Mouse (Mus musculus): ENCODE data around the gene Rasgef1c. TPM values are rescaled to one million over a fixed set of nuclear protein-coding genes. Genes with fewer than 3 reads are reported as not detected.

Gene Rasgef1c
- polyA plus RNA-seq, 1 experiment from 2014 or later: not detected

DNA sequence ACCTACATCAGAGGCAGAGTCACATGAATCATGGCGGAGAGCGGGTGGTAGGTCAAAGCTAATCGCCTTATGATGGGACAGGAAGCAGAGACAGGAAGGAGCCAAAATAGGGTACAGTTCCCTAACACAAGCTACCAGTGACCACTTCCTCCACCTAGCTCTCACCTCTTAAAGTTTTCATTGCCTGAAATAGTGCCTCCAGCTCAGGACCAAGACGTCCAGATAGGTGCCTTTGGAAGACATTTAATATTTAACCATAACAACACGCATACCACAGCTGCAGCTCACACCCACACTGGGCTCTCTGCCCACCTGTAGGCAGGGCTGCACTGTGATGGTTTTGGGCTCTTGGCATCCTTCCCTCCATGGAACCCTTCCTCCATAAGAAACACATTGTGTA, 95.7 kb downstream of the Rasgef1c start:
- 58% methylated on average over 5 of the region's 5 CpGs for WGBS
- ATAC-seq (ENCODE audit: low read depth): peak; percentile 41; the same call in 1 of the 2 replicates
- Histone ChIP-seq H3K36me3 (ENCODE audit: control insufficient read depth, insufficient read depth, low read length) (no peaks in the 10 kb centered on the region), H3K4me2 (ENCODE audit: low read depth, low read length) (no peak overlapping the region), H3K27ac (ENCODE audit: low read length) (no peak overlapping the region), H3K9me3 (ENCODE audit: control insufficient read depth, low read length) (no peaks in the 10 kb centered on the region), H3K4me1 (replicated peaks; ENCODE audit: control insufficient read depth, insufficient read depth, low read length) (no peaks in the 10 kb centered on the region; the same call in 1 of the 2 replicates), H3K9ac (ENCODE audit: low read length) (no peak overlapping the region), H3K4me3 (ENCODE audit: low read length) (no peak overlapping the region), H3K27me3 (ENCODE audit: control insufficient read depth, insufficient read depth, low read depth, low read length) (no peaks in the 10 kb centered on the region)

DNA sequence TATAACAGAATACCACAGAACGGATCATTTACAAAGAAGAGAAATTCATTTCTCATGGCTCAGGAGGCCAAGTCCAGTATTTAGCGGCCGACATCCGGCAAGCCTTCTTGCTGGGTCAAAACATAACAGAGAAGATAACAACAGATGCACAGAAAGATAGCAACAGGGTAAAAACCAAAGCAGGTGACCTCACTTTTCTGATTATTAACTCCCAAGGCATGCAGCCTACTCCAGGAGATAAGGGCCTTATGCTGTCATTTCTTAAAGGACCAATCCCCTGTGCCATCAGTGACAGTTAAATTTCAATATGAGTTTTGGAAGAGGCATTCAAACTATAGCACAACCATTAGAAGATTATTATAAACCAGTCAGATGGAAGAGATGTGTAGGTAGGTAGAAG, 101.2 kb downstream of the Rasgef1c start:
- WGBS: 74% methylated on average over 4 of the region's 4 CpGs

DNA sequence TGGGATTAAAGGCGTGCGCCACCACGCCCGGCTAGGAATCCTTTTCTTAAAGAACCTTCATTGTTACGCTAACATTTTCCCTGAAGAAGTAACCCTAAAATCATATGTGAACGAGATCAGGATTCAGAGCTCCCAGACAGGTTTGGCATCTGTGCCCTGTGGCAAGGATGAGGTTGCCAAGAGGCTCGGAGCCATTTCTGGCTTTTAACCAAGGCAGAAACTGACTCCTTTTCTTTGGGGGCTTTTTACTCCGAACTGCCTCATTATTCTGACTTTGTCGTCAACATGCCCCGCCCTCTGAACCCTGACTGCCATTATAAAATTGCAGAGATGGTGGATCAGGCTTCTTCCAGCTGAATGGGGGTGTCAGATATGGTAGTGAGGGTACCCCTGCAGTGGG, 106.1 kb downstream of the Rasgef1c start:
- Histone ChIP-seq H3K9me3 (ENCODE audit: control insufficient read depth, low read length) (no peaks in the 10 kb centered on the region), H3K27me3 (ENCODE audit: control insufficient read depth, insufficient read depth, low read depth, low read length) (no peaks in the 10 kb centered on the region), H3K4me3 (ENCODE audit: low read length) (no peak overlapping the region), H3K9ac (ENCODE audit: low read length) (no peak overlapping the region), H3K4me2 (ENCODE audit: low read depth, low read length) (no peak overlapping the region), H3K4me1 (replicated peaks; ENCODE audit: control insufficient read depth, insufficient read depth, low read length) (no peaks in the 10 kb centered on the region), H3K27ac (ENCODE audit: low read length) (no peak overlapping the region), H3K36me3 (ENCODE audit: control insufficient read depth, insufficient read depth, low read length) (no peaks in the 10 kb centered on the region)
- 76% methylated on average over 10 of the region's 10 CpGs for WGBS
- ATAC-seq (ENCODE audit: low read depth): no peak

More for the DNA sequence above, 101.2 kb downstream of the Rasgef1c start:
- Histone ChIP-seq H3K9ac (ENCODE audit: low read length) (no peak overlapping the region), H3K9me3 (ENCODE audit: control insufficient read depth, low read length) (no peaks in the 10 kb centered on the region), H3K36me3 (ENCODE audit: control insufficient read depth, insufficient read depth, low read length) (no peaks in the 10 kb centered on the region), H3K4me3 (ENCODE audit: low read length) (no peak overlapping the region), H3K4me1 (replicated peaks; ENCODE audit: control insufficient read depth, insufficient read depth, low read length) (no peaks in the 10 kb centered on the region), H3K27ac (ENCODE audit: low read length) (no peak overlapping the region), H3K27me3 (ENCODE audit: control insufficient read depth, insufficient read depth, low read depth, low read length) (no peaks in the 10 kb centered on the region), H3K4me2 (ENCODE audit: low read depth, low read length) (no peak overlapping the region)
- no peak for ATAC-seq (ENCODE audit: low read depth)

DNA sequence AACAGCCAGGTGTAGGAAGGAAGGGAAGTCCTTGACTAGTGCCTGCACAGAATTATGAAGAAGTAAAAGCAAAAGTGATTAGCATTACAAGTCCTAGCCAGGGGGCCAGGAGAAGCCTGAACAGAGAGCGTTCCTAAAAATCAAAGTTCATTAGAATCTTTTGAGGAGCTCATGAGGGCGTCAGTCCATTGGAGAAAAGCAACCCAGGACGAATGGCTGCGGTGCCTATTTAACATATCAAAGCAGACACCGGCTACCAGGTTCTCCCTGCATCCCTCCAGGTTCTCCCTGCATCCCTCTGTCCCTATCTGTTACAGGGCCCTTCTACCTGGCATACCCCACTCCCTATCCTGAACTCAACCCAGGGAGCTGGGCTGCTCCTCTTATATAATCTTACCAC, 106.6 kb downstream of the Rasgef1c start:
- Histone ChIP-seq H3K27me3 (ENCODE audit: control insufficient read depth, insufficient read depth, low read depth, low read length) (no peaks in the 10 kb centered on the region), H3K4me1 (replicated peaks; ENCODE audit: control insufficient read depth, insufficient read depth, low read length) (no peaks in the 10 kb centered on the region), H3K9ac (ENCODE audit: low read length) (no peak overlapping the region), H3K9me3 (ENCODE audit: control insufficient read depth, low read length) (no peaks in the 10 kb centered on the region), H3K36me3 (ENCODE audit: control insufficient read depth, insufficient read depth, low read length) (no peaks in the 10 kb centered on the region), H3K4me2 (ENCODE audit: low read depth, low read length) (no peak overlapping the region), H3K4me3 (ENCODE audit: low read length) (no peak overlapping the region), H3K27ac (ENCODE audit: low read length) (no peak overlapping the region)
- ATAC-seq (ENCODE audit: low read depth): no peak
- WGBS: 35% methylated on average over 5 of the region's 5 CpGs

DNA sequence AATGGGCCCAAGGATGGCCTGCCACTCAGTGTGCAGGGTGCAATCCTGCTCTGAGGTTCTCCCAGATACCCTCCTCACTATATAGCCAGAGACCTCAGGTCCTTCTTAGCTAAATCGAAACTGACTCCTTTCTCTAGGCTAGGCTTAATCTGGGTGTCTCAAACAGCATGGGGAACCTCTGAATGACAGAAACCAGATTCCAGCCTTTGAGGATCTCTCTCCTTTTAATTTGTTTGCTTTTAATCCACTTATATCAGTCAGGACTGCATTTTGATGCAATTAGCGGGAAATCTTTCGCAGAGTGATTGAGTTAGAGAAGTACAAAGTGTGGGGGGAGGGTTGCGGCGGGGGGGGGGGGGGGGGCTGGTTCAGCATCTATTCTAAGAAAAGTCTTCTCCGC, 111.4 kb downstream of the Rasgef1c start:
- 84% methylated on average over 6 of the region's 6 CpGs for WGBS
- H3K4me2 ChIP-seq (ENCODE audit: low read depth, low read length): no peak overlapping the region
- H3K36me3 ChIP-seq (ENCODE audit: control insufficient read depth, insufficient read depth, low read length): no peaks in the 10 kb centered on the region
- no peaks in the 10 kb centered on the region for H3K4me1 ChIP-seq (replicated peaks; ENCODE audit: control insufficient read depth, insufficient read depth, low read length)
- no peaks in the 10 kb centered on the region for H3K9me3 ChIP-seq (ENCODE audit: control insufficient read depth, low read length)
- no peak overlapping the region for H3K27ac ChIP-seq (ENCODE audit: low read length)
- no peak for ATAC-seq (ENCODE audit: low read depth)
- H3K4me3 ChIP-seq (ENCODE audit: low read length): no peak overlapping the region
- H3K9ac ChIP-seq (ENCODE audit: low read length): no peak overlapping the region
- no peaks in the 10 kb centered on the region for H3K27me3 ChIP-seq (ENCODE audit: control insufficient read depth, insufficient read depth, low read depth, low read length)

DNA sequence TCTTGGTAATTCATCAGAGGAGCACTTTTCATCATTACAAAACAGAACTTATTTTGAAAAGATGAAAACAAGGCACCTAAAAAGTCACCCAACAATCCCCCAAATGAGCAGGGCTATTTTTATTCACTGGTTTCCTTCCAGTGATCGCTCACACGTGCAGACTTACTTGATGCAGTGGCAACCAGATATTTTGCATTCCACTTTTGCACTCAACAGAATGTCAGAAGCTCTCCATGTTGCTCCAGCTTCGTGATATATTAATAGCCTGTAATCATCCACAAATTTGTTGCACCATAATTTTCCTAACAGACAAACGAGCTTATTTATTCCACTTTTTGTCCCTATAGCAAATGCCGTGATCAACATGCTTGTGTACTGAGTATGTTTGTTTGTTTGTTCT, 114.9 kb downstream of the Rasgef1c start:
- ATAC-seq (ENCODE audit: low read depth): no peak
- 68% methylated on average over 5 of the region's 5 CpGs for WGBS
- H3K9me3 ChIP-seq (ENCODE audit: control insufficient read depth, low read length): no peaks in the 10 kb centered on the region
- no peaks in the 10 kb centered on the region for H3K27me3 ChIP-seq (ENCODE audit: control insufficient read depth, insufficient read depth, low read depth, low read length)
- H3K4me3 ChIP-seq (ENCODE audit: low read length): no peak overlapping the region
- no peak overlapping the region for H3K4me2 ChIP-seq (ENCODE audit: low read depth, low read length)
- no peaks in the 10 kb centered on the region for H3K36me3 ChIP-seq (ENCODE audit: control insufficient read depth, insufficient read depth, low read length)
- no peaks in the 10 kb centered on the region for H3K4me1 ChIP-seq (replicated peaks; ENCODE audit: control insufficient read depth, insufficient read depth, low read length)
- H3K9ac ChIP-seq (ENCODE audit: low read length): no peak overlapping the region
- no peak overlapping the region for H3K27ac ChIP-seq (ENCODE audit: low read length)

DNA sequence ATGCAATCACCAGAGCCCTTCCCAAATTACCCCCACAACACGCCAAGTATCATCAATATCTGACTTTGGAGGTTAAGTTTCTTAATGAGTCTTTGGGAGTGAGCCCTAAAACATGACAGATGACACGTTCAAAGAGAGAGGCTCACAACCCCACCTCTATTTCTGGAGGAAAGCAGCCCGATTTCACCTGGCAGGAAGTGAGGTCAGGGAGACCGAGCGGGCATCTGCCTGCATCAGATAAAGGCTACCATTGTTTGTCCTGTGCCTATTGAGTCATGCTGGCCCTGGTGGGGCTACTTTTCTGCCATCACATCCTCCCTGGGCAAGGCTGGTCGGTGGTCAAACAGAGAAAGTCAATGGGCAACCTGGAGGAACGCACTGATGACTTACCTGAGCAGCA, 115.9 kb downstream of the Rasgef1c start:
- Histone ChIP-seq H3K27ac (ENCODE audit: low read length) (no peak overlapping the region), H3K36me3 (ENCODE audit: control insufficient read depth, insufficient read depth, low read length) (no peaks in the 10 kb centered on the region), H3K4me2 (ENCODE audit: low read depth, low read length) (no peak overlapping the region), H3K4me1 (replicated peaks; ENCODE audit: control insufficient read depth, insufficient read depth, low read length) (no peaks in the 10 kb centered on the region), H3K9ac (ENCODE audit: low read length) (no peak overlapping the region), H3K27me3 (ENCODE audit: control insufficient read depth, insufficient read depth, low read depth, low read length) (no peaks in the 10 kb centered on the region), H3K4me3 (ENCODE audit: low read length) (no peak overlapping the region), H3K9me3 (ENCODE audit: control insufficient read depth, low read length) (no peaks in the 10 kb centered on the region)
- 54% methylated on average over 7 of the region's 7 CpGs for WGBS
- ATAC-seq (ENCODE audit: low read depth): no peak

DNA sequence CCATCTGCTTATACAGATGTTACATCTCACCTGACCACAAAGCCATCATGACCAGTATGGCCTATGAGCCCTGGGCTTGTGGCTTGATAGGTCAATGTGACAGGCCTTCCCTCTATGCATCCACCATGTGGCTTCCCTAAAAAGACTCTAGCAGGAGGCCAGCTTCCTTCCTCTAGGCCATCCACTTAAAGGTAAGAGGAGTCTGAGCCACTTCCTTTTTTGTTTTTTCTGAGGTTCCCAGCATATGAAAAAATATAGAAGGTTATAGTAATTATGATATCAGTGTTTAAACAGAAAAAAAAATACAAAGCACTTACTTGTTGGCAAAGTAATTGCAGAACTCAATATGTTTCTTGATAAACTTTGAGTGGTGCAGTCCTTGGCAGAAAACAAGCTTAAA, 117.2 kb downstream of the Rasgef1c start:
- no peak overlapping the region for H3K27ac ChIP-seq (ENCODE audit: low read length)
- no peak overlapping the region for H3K9ac ChIP-seq (ENCODE audit: low read length)
- no peak overlapping the region for H3K4me3 ChIP-seq (ENCODE audit: low read length)
- ATAC-seq (ENCODE audit: low read depth): no peak
- H3K27me3 ChIP-seq (ENCODE audit: control insufficient read depth, insufficient read depth, low read depth, low read length): peaks cover 3% of the 10 kb centered on the region; the same call in 1 of the 2 replicates
- H3K4me2 ChIP-seq (ENCODE audit: low read depth, low read length): no peak overlapping the region
- H3K9me3 ChIP-seq (ENCODE audit: control insufficient read depth, low read length): no peaks in the 10 kb centered on the region
- no peaks in the 10 kb centered on the region for H3K36me3 ChIP-seq (ENCODE audit: control insufficient read depth, insufficient read depth, low read length)
- H3K4me1 ChIP-seq (replicated peaks; ENCODE audit: control insufficient read depth, insufficient read depth, low read length): no peaks in the 10 kb centered on the region

DNA sequence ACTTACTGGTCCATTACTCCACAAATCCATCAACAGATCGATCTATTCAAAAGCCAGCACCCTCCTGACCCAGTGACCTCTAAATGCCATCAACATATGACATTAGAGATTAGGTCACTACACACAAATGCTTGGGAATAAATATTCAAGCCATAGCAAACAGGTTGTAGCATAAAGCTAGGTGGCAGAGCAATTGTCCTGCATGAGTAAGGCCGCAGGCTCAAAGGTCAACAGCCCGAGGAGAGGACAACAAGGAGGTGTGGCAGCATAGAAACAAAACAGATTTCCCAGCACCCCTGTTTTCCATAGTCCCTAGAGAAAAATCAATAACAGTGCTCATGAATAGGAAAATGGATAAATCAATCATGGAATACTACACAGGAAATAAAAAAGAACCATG, 120.5 kb downstream of the Rasgef1c start:
- no peak overlapping the region for H3K4me2 ChIP-seq (ENCODE audit: low read depth, low read length)
- H3K36me3 ChIP-seq (ENCODE audit: control insufficient read depth, insufficient read depth, low read length): no peaks in the 10 kb centered on the region
- no peak overlapping the region for H3K9ac ChIP-seq (ENCODE audit: low read length)
- WGBS: 77% methylated on average over 3 of the region's 3 CpGs
- no peaks in the 10 kb centered on the region for H3K9me3 ChIP-seq (ENCODE audit: control insufficient read depth, low read length)
- H3K4me3 ChIP-seq (ENCODE audit: low read length): no peak overlapping the region
- H3K27ac ChIP-seq (ENCODE audit: low read length): no peak overlapping the region
- ATAC-seq (ENCODE audit: low read depth): no peak
- H3K4me1 ChIP-seq (replicated peaks; ENCODE audit: control insufficient read depth, insufficient read depth, low read length): peaks cover 11% of the 10 kb centered on the region
- H3K27me3 ChIP-seq (ENCODE audit: control insufficient read depth, insufficient read depth, low read depth, low read length): peaks cover 3% of the 10 kb centered on the region; the same call in 1 of the 2 replicates

DNA sequence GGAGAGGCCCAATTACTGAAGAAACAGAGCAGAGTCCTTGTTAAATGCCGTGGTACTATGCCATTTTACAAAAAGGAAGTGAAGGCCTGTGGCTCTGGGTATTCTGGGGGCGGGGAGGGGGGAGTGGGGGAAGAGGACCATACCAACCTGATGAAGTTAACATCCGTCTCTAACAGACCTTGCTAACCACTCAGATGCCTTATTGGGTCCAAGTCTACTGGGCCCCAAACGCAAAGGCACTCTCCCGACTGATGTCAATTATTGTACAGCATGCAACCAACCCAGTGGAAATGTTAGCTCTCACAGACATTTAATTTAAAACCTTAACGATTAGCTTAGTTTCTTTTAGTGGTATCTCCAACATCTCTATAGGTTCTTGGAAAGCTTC, 122.8 kb downstream of the Rasgef1c start:
- ATAC-seq (ENCODE audit: low read depth): no peak
- peak overlapping the region; percentile 88 for H3K4me2 ChIP-seq (ENCODE audit: low read depth, low read length)
- peak overlapping the region; percentile 96 for H3K4me3 ChIP-seq (ENCODE audit: low read length)
- peaks cover 3% of the 10 kb centered on the region; the same call in 1 of the 2 replicates for H3K27me3 ChIP-seq (ENCODE audit: control insufficient read depth, insufficient read depth, low read depth, low read length)
- no peaks in the 10 kb centered on the region for H3K9me3 ChIP-seq (ENCODE audit: control insufficient read depth, low read length)
- H3K27ac ChIP-seq (ENCODE audit: low read length): no peak overlapping the region
- WGBS: 58% methylated on average over 6 of the region's 6 CpGs
- H3K9ac ChIP-seq (ENCODE audit: low read length): peak overlapping the region; percentile 96; the same call in 1 of the 2 replicates
- H3K36me3 ChIP-seq (ENCODE audit: control insufficient read depth, insufficient read depth, low read length): no peaks in the 10 kb centered on the region
- peaks cover 14% of the 10 kb centered on the region for H3K4me1 ChIP-seq (replicated peaks; ENCODE audit: control insufficient read depth, insufficient read depth, low read length)
